Mouse (Mus musculus) limb, embryonic 12.5 days (tissue): Measurements from ENCODE around the gene Mif. TPM values are rescaled to one million over a fixed set of nuclear protein-coding genes. Genes with fewer than 3 reads are reported as not detected.
"Not testable (repeated sequence)": the region's sequence is repeated elsewhere in the genome, so short reads cannot be mapped to it uniquely, and the experiment has no call there.

ENCODE experiments used
- ATAC-seq: fragments of 200-750 bp; cut with Nextera tagmentation; 2 replicates; pipeline ENCODE4 v1.8.0; 2017; ENCODE audit warnings: low read depth, moderate TSS enrichment; ENCODE audit not compliant: insufficient number of reproducible peaks, insufficient read depth, low FRiP score, low TSS enrichment
- H3K27ac ChIP-seq: fragments of 300-500 bp; sonication (generic); 2 replicates; pipeline ENCODE4 v1.5.1; 2016; ENCODE audit warnings: mild to moderate bottlenecking, moderate library complexity
- H3K27me3 ChIP-seq: fragments of 300-500 bp; sonication (generic); 2 replicates; pipeline ENCODE4 v1.6.1; 2016; ENCODE audit warnings: mild to moderate bottlenecking, moderate library complexity
- H3K36me3 ChIP-seq: fragments of 300-500 bp; sonication (generic); 2 replicates; pipeline ENCODE4 v1.6.1; 2016; ENCODE audit warnings: mild to moderate bottlenecking, moderate library complexity
- H3K4me1 ChIP-seq: fragments of 300-500 bp; sonication (generic); replicated peaks from 2 replicates; pipeline ENCODE4 v1.6.1; 2016
- H3K4me2 ChIP-seq: fragments of 300-500 bp; sonication (generic); 2 replicates; pipeline ENCODE4 v1.6.1; 2016; ENCODE audit warnings: mild to moderate bottlenecking, moderate library complexity
- H3K4me3 ChIP-seq: fragments of 300-500 bp; sonication (generic); replicated peaks from 2 replicates; pipeline ENCODE4 v1.5.1; 2016; ENCODE audit warnings: mild to moderate bottlenecking
- H3K9ac ChIP-seq: fragments of 300-500 bp; sonication (generic); replicated peaks from 2 replicates; pipeline ENCODE4 v1.6.1; 2016; ENCODE audit warnings: mild to moderate bottlenecking, moderate library complexity
- H3K9me3 ChIP-seq: fragments of 300-500 bp; sonication (generic); 2 replicates; pipeline ENCODE4 v1.6.1; 2016; ENCODE audit warnings: mild to moderate bottlenecking, moderate library complexity
- WGBS: fragments of 180-500 bp; shearing (Covaris S2); methylation state at CpG from one replicate; pipeline ENCODE4 v1.1.7; 2016; 5-methylcytosine and 5-hydroxymethylcytosine counted together
- polyA plus RNA-seq: library from polyadenylated mRNA; unstranded; fragments of >200 nt; fragmentation: Nextera tagmentation; extraction: Ambion mirVana; gene quantifications from 2 replicates; pipeline ENCODE4 v1.2.1, GENCODE M21; 2016

The Mif gene
- 1,855 and 1,928 TPM in 2 replicates for polyA plus RNA-seq

DNA sequence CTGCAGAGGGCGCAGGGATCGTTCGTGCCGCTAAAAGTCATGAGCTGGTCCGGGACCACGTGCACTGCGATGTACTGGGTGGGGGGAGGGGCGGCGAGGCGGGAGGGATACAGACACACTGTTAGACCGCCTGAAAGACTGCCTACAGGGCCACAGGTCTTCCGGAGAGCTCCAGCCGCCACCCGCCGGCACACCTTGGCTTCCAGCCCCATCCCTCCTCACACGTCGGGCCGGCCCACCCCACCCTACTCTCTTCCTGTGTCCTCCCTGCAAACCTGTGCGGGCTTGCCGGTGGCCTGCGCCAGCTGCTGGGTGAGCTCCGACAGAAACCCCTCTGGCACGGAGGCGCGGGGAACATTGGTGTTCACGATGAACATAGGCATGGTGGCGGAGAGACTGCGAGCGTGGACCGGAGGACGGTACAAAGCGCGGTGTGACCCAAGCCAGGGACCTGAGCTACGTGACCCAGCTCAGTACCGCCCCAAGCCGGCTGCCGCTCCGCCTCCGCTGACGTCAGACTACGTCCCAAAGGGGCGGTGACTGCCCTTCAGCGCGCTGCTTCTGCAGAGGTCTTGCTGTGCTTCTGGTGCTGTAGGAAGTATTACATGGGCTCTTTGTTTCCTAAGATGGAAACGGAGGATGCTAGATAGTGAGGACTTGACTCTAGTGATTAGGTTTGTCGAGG, at the start of gene Mif:
Gene Mif, minus strand, starts transcription at position 455 of the 685 bp plus-strand sequence.
- H3K4me1 ChIP-seq: peaks cover 27% of the 10 kb centered on the region
- under 1% methylated on average over 45 of the region's 46 CpGs for WGBS
- not testable (repeated sequence) for H3K27me3 ChIP-seq, H3K9me3 ChIP-seq
- H3K9ac ChIP-seq: peak within 1 kb of the TSS; percentile 91
- H3K27ac ChIP-seq: peak within 1 kb of the TSS; percentile 97
- ATAC-seq: peak; percentile 94
- H3K36me3 ChIP-seq: peaks cover 24% of the 10 kb centered on the region
- peak within 1 kb of the TSS; percentile 72 for H3K4me3 ChIP-seq
- H3K4me2 ChIP-seq: peak within 1 kb of the TSS; percentile 81

- no peak for ATAC-seq
- WGBS: 91% methylated on average over 4 of the region's 4 CpGs
- no peaks in the 10 kb centered on the region for H3K27me3 ChIP-seq
- H3K9ac ChIP-seq: no peak overlapping the region
- no peak overlapping the region for H3K4me3 ChIP-seq
- H3K36me3 ChIP-seq: peaks cover 95% of the 10 kb centered on the region
- no peaks in the 10 kb centered on the region for H3K9me3 ChIP-seq
- no peak overlapping the region for H3K27ac ChIP-seq
- H3K4me2 ChIP-seq: no peak overlapping the region
- H3K4me1 ChIP-seq: no peaks in the 10 kb centered on the region
Observed at GRCm38 (mm10) chr10:75906882-75907281, 46.8 kb upstream of the Mif start.

DNA sequence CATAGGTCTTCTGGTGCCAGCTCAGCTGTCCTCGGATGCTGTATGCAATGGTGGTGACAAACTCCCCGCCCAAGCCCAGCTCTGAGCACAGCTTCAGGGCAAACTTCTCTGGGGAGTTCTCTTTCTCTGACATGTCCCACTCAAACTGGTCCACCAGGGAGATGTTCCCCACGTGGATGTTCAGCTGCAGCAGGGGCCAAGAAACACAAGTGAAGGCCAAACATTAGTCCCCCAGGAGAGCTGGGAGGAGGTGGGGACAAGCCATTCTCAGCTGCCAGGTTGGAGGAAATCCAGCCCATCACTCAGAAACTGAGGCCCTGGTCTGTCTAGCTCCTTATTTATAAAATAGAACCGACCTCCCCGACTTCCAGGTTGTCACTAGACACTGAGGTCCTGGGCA, 44.4 kb upstream of the Mif start:
- Histone ChIP-seq H3K9me3 (no peaks in the 10 kb centered on the region), H3K4me3 (no peak overlapping the region), H3K9ac (no peak overlapping the region), H3K36me3 (peaks cover 96% of the 10 kb centered on the region), H3K4me1 (no peaks in the 10 kb centered on the region), H3K4me2 (no peak overlapping the region), H3K27ac (no peak overlapping the region), H3K27me3 (no peaks in the 10 kb centered on the region)
- WGBS: 91% methylated on average over 5 of the region's 5 CpGs
- ATAC-seq: no peak

DNA sequence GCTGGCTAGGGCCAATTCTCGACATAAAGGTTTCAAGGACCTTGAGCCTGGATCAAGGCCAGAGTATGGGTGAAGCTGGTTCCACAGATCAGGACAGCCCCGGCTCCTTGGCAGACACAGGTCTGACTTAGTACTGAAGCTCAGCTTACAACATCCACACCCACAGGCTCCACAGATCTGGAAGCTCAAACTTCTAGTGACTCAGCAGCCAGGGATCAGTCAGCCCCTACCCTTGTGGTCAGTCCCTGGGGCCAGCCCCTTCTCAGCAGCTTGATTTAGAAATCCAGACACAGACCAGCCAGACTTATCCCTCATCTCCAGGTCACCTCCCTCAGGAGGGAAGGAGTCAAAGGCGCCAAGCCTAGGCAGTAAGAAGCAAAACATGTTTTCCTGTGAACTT, 38.8 kb upstream of the Mif start:
- Histone ChIP-seq H3K36me3 (peaks cover 97% of the 10 kb centered on the region), H3K9me3 (no peaks in the 10 kb centered on the region), H3K9ac (no peak overlapping the region), H3K27me3 (no peaks in the 10 kb centered on the region), H3K27ac (no peak overlapping the region), H3K4me2 (no peak overlapping the region), H3K4me1 (peaks cover 5% of the 10 kb centered on the region), H3K4me3 (no peak overlapping the region)
- WGBS: 86% methylated on average over 3 of the region's 3 CpGs
- ATAC-seq: no peak

GRCm38 (mm10) chr10:75898039-75898564, 38.1 kb upstream of the Mif start:
- no peaks in the 10 kb centered on the region for H3K9me3 ChIP-seq
- H3K4me1 ChIP-seq: peaks cover 11% of the 10 kb centered on the region
- WGBS: 76% methylated on average over 6 of the region's 6 CpGs
- no peaks in the 10 kb centered on the region for H3K27me3 ChIP-seq
- ATAC-seq: no peak
- H3K27ac ChIP-seq: no peak overlapping the region
- H3K9ac ChIP-seq: no peak overlapping the region
- peaks cover 93% of the 10 kb centered on the region for H3K36me3 ChIP-seq
- no peak overlapping the region for H3K4me2 ChIP-seq
- H3K4me3 ChIP-seq: no peak overlapping the region

- no peak overlapping the region for H3K27ac ChIP-seq
- 45% methylated on average over 6 of the region's 6 CpGs for WGBS
- ATAC-seq: no peak
- no peak overlapping the region for H3K4me3 ChIP-seq
- no peaks in the 10 kb centered on the region for H3K27me3 ChIP-seq
- peaks cover 86% of the 10 kb centered on the region for H3K36me3 ChIP-seq
- H3K4me2 ChIP-seq: no peak overlapping the region
- peaks cover 11% of the 10 kb centered on the region for H3K4me1 ChIP-seq
- no peaks in the 10 kb centered on the region for H3K9me3 ChIP-seq
- H3K9ac ChIP-seq: no peak overlapping the region
Observed at GRCm38 (mm10) chr10:75897373-75897772, 37.3 kb upstream of the Mif start.

GRCm38 (mm10) chr10:75896208-75896607, 36.2 kb upstream of the Mif start:
- WGBS: 97% methylated on average over 1 of the region's 1 CpGs

GRCm38 (mm10) chr10:75895730-75896129, 35.7 kb upstream of the Mif start:
- Histone ChIP-seq H3K36me3 (peaks cover 69% of the 10 kb centered on the region), H3K27ac (no peak overlapping the region), H3K9ac (no peak overlapping the region), H3K4me1 (peaks cover 11% of the 10 kb centered on the region), H3K27me3 (no peaks in the 10 kb centered on the region), H3K4me3 (no peak overlapping the region), H3K4me2 (no peak overlapping the region), H3K9me3 (no peaks in the 10 kb centered on the region)
- WGBS: 95% methylated on average over 5 of the region's 5 CpGs
- no peak for ATAC-seq

More at GRCm38 (mm10) chr10:75896208-75896607, 36.2 kb upstream of the Mif start:
- Histone ChIP-seq H3K9me3 (no peaks in the 10 kb centered on the region), H3K4me3 (no peak overlapping the region), H3K4me1 (peaks cover 11% of the 10 kb centered on the region), H3K36me3 (peaks cover 74% of the 10 kb centered on the region), H3K4me2 (no peak overlapping the region), H3K27me3 (no peaks in the 10 kb centered on the region), H3K27ac (no peak overlapping the region), H3K9ac (no peak overlapping the region)
- no peak for ATAC-seq

DNA sequence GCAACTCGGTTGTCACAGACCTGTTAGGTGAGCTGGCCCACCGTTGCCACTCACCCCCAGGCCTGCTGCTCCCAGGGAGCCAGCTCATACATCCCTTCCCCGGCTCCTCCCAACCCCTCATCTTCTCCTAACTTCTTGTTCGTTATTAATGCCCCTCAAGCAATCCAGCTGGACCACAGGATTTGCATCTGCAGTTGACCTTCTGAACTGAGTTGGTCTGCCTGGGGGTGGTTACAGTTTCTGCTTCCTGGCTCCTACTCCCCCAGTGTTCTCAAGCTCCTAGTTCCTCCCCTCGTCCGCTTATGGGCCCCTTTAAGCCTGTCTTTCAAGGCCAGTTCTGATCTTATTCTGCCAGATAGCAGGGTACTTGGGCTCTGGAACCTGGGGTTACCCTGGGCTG, 34.6 kb upstream of the Mif start:
- WGBS: 62% methylated on average over 6 of the region's 6 CpGs
- Histone ChIP-seq H3K27me3 (no peaks in the 10 kb centered on the region), H3K4me1 (peaks cover 13% of the 10 kb centered on the region), H3K4me2 (no peak overlapping the region), H3K9me3 (no peaks in the 10 kb centered on the region), H3K4me3 (no peak overlapping the region), H3K27ac (no peak overlapping the region), H3K9ac (no peak overlapping the region), H3K36me3 (peaks cover 60% of the 10 kb centered on the region)
- ATAC-seq: no peak

DNA sequence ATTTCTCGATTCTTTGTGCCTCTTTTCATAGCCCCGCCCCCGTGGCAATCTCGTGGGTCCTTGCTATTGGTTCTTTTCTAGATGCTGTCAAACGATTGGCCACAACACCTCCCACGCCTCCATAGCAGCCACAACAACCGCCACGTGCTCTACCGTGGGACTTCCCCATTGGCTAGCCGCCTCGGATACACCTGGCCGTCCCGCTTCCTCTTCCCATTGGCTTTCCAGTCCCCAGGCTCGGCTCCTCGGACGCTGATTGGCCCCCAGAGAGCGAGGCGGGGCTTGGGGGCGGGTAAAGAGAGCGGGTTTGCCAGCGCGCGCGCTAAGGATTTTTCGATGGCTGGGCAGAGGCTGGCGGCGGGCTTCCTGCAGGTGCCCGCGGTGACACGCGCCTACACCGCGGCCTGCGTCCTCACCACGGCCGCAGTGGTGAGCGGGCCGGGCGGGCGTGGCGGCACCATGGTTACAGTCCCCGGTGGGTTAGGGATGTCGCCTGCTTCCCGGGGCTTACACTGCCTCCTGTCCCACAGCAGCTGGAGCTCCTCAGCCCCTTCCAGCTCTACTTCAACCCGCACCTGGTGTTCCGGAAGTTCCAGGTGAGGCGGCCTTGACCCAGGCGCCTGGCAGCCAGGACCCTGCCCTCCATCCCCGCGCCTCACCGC, 33.2 kb upstream of the Mif start, which contains the start of gene Derl3:
Gene Derl3, plus strand, starts transcription at position 325 of the 662 bp plus-strand sequence.
- 1% methylated on average over 51 of the region's 51 CpGs for WGBS
- Histone ChIP-seq H3K27me3 (no peaks in the 10 kb centered on the region), H3K4me1 (peaks cover 20% of the 10 kb centered on the region), H3K36me3 (peaks cover 46% of the 10 kb centered on the region), H3K9ac (peak within 1 kb of the TSS; percentile 52), H3K4me3 (peak within 1 kb of the TSS; percentile 45), H3K4me2 (peak within 1 kb of the TSS; percentile 91), H3K27ac (peak within 1 kb of the TSS; percentile 66), H3K9me3 (no peaks in the 10 kb centered on the region)
- ATAC-seq: peak; percentile 99

GRCm38 (mm10) chr10:75889406-75890153, 29.5 kb upstream of the Mif start:
- Histone ChIP-seq H3K4me2 (no peak overlapping the region), H3K4me3 (no peak overlapping the region), H3K9me3 (no peaks in the 10 kb centered on the region), H3K27me3 (no peaks in the 10 kb centered on the region), H3K27ac (no peak overlapping the region), H3K9ac (no peak overlapping the region), H3K36me3 (peaks cover 11% of the 10 kb centered on the region), H3K4me1 (peaks cover 20% of the 10 kb centered on the region)
- WGBS: 51% methylated on average over 8 of the region's 8 CpGs
- no peak for ATAC-seq
